Mouse (Mus musculus) midbrain, postnatal 0 days (tissue): ENCODE data around the gene Esyt1. TPM values are rescaled to one million over a fixed set of nuclear protein-coding genes. Genes with fewer than 3 reads are reported as not detected.
A peak's percentile ranks its signal among the peaks of the same experiment; 100 is the strongest.
"Not testable (repeated sequence)": the region's sequence is repeated elsewhere in the genome, so short reads cannot be mapped to it uniquely, and the experiment has no call there.

ENCODE experiments used
- ATAC-seq: fragments of 200-750 bp; cut with Nextera tagmentation; 2 replicates; pipeline ENCODE4 v1.8.0; 2017; ENCODE audit warnings: moderate number of reproducible peaks, mild to moderate bottlenecking, moderate TSS enrichment, moderate library complexity; ENCODE audit not compliant: low FRiP score
- DNase-seq: peaks from one replicate; pipeline ENCODE4 v3.0.0-alpha.2; 2015; ENCODE audit warnings: low spot score
- H3K27ac ChIP-seq: fragments of 300-500 bp; sonication (generic); 2 replicates; pipeline ENCODE4 v1.5.1; 2014; ENCODE audit warnings: low read depth, mild to moderate bottlenecking, low read length, mixed read lengths
- H3K27me3 ChIP-seq: fragments of 300-500 bp; sonication (generic); 2 replicates; pipeline ENCODE4 v1.6.1; 2014; ENCODE audit warnings: low read length, control low read depth, mixed read lengths; ENCODE audit not compliant: insufficient read depth
- H3K36me3 ChIP-seq: fragments of 300-500 bp; sonication (generic); 2 replicates; pipeline ENCODE4 v1.6.1; 2014; ENCODE audit warnings: low read length, control low read depth, mixed read lengths; ENCODE audit not compliant: insufficient read depth
- H3K4me1 ChIP-seq: fragments of 300-500 bp; sonication (generic); 2 replicates; pipeline ENCODE4 v1.6.1; 2014; ENCODE audit warnings: mild to moderate bottlenecking, control low read depth, antibody characterized with exemption, low read length, mixed read lengths; ENCODE audit not compliant: insufficient read depth
- H3K4me2 ChIP-seq: fragments of 300-500 bp; sonication (generic); 2 replicates; pipeline ENCODE4 v1.6.1; 2014; ENCODE audit warnings: low read depth, mild to moderate bottlenecking, low read length, mixed read lengths; ENCODE audit not compliant: poor library complexity, severe bottlenecking
- H3K4me3 ChIP-seq: fragments of 300-500 bp; sonication (generic); 2 replicates; pipeline ENCODE4 v1.5.1; 2014; ENCODE audit warnings: low read depth, mild to moderate bottlenecking, low read length, moderate library complexity
- H3K9ac ChIP-seq: fragments of 300-500 bp; sonication (generic); replicated peaks from 2 replicates; pipeline ENCODE4 v1.6.1; 2014; ENCODE audit warnings: mild to moderate bottlenecking, low read length, moderate library complexity, mixed read lengths; ENCODE audit not compliant: poor library complexity, severe bottlenecking
- H3K9me3 ChIP-seq: fragments of 300-500 bp; sonication (generic); 2 replicates; pipeline ENCODE4 v1.6.1; 2016; ENCODE audit warnings: low read length, control low read depth
- CTCF ChIP-seq: IDR thresholded peaks from 2 replicates; pipeline ENCODE4 v1.5.1; 2016; ENCODE audit warnings: antibody characterized with exemption, mild to moderate bottlenecking
- WGBS: fragments of 180-500 bp; shearing (Covaris S2); extraction: QIAGEN DNeasy Blood & Tissue Kit; methylation state at CpG from one replicate; pipeline ENCODE4 v1.1.7; 2014; 5-methylcytosine and 5-hydroxymethylcytosine counted together
- polyA plus RNA-seq: library from polyadenylated mRNA; unstranded; fragments of >200 nt; fragmentation: Nextera tagmentation; extraction: Ambion mirVana; gene quantifications from 2 replicates; pipeline ENCODE4 v1.2.1, GENCODE M21; 2015
- total RNA-seq: library from RNA; depleted of rRNA; stranded (reverse); fragments of >200 nt; gene quantifications from 2 replicates; pipeline ENCODE4 v1.2.3, GENCODE M21; 2014

The Esyt1 gene
- total and polyA plus RNA-seq, 2 experiments from 2014 or later: 7.3 to 16.6 TPM

DNA sequence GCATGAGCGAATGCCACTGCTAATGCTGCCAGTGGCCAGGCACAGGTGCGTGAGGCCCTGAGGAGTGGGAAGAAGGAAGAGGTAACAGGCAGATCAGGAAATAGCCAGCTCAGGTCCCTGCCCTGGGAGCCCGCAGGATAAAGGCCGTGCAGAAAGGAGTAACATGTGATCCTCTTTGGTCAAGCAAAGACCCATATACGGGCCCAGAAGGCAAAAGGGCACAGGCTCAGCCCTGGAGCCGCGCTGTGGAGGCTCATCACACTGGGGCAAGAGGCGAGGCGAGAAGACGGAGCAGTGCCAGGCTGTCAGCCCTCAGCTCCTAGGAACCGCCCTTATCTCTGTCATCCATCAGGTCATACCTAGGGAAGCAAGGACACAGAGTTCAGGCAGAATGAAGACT is 15.4 kb downstream of the Esyt1 start:
- 91% methylated on average over 11 of the region's 11 CpGs for WGBS
- H3K4me2 ChIP-seq: no peak overlapping the region
- H3K9ac ChIP-seq: no peak overlapping the region
- no peak overlapping the region for H3K27ac ChIP-seq
- TF ChIP-seq CTCF: no peak
- DNase-seq (no peak), ATAC-seq (no peak)
- peaks cover 12% of the 10 kb centered on the region for H3K36me3 ChIP-seq
- H3K27me3 ChIP-seq: no peaks in the 10 kb centered on the region
- H3K4me1 ChIP-seq: no peaks in the 10 kb centered on the region
- H3K4me3 ChIP-seq: no peak overlapping the region
- no peaks in the 10 kb centered on the region for H3K9me3 ChIP-seq

DNA sequence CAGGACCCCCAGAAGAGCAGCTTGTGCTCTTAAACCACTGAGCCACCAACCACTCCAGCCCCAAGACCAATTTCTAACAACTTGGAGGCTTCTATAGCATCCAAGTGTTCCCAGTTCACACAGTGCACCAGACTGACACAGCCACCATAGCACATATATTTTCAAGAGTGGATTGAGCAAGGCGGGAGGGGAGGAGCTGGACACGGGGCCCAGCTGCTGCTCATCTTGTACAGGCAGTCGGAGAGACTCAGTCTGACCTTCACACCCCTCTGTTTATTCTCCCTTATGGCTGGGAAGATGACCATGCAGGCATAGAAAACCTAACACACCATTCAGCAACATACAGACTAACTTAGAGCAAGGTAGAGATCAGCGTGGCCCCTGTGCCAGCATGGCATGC is 15.8 kb downstream of the Esyt1 start:
- Histone ChIP-seq H3K27me3 (no peaks in the 10 kb centered on the region), H3K27ac (no peak overlapping the region), H3K4me1 (no peaks in the 10 kb centered on the region), H3K4me2 (no peak overlapping the region), H3K36me3 (peaks cover 9% of the 10 kb centered on the region), H3K4me3 (no peak overlapping the region), H3K9ac (no peak overlapping the region), H3K9me3 (no peaks in the 10 kb centered on the region)
- no peak for TF ChIP-seq CTCF
- WGBS: 84% methylated on average over 4 of the region's 4 CpGs
- DNase-seq: no peak
- ATAC-seq: no peak

GRCm38 (mm10) chr10:128509203-128509602 is 16.5 kb downstream of the Esyt1 start:
- Histone ChIP-seq H3K36me3 (peaks cover 9% of the 10 kb centered on the region), H3K27ac (no peak overlapping the region), H3K4me1 (no peaks in the 10 kb centered on the region), H3K27me3 (no peaks in the 10 kb centered on the region), H3K4me2 (no peak overlapping the region), H3K9me3 (no peaks in the 10 kb centered on the region), H3K4me3 (no peak overlapping the region), H3K9ac (no peak overlapping the region)
- 88% methylated on average over 9 of the region's 9 CpGs for WGBS
- ATAC-seq (no peak), DNase-seq (no peak)
- TF ChIP-seq CTCF: no peak

- Histone ChIP-seq H3K4me1 (no peaks in the 10 kb centered on the region), H3K4me2 (no peak overlapping the region), H3K9ac (no peak overlapping the region), H3K4me3 (no peak overlapping the region), H3K36me3 (peaks cover 9% of the 10 kb centered on the region), H3K27ac (no peak overlapping the region), H3K9me3 (no peaks in the 10 kb centered on the region), H3K27me3 (no peaks in the 10 kb centered on the region)
- WGBS: 80% methylated on average over 9 of the region's 9 CpGs
- ATAC-seq (no peak), DNase-seq (no peak)
- TF ChIP-seq CTCF: no peak
Measured at GRCm38 (mm10) chr10:128508260-128508659, 17.4 kb downstream of the Esyt1 start.

- no peaks in the 10 kb centered on the region for H3K27me3 ChIP-seq
- WGBS: 97% methylated on average over 14 of the region's 14 CpGs
- H3K36me3 ChIP-seq: peaks cover 10% of the 10 kb centered on the region
- H3K9me3 ChIP-seq: no peaks in the 10 kb centered on the region
- no peak overlapping the region for H3K27ac ChIP-seq
- DNase-seq: no peak
- no peaks in the 10 kb centered on the region for H3K4me1 ChIP-seq
- no peak for ATAC-seq
- no peak overlapping the region for H3K4me2 ChIP-seq
- no peak overlapping the region for H3K9ac ChIP-seq
- TF ChIP-seq CTCF: peak; percentile 16; the same call in 1 of the 2 replicates
- no peak overlapping the region for H3K4me3 ChIP-seq
Measured at GRCm38 (mm10) chr10:128505974-128506373, 19.7 kb downstream of the Esyt1 start.

- DNase-seq, H3K4me1 ChIP-seq, H3K9me3 ChIP-seq, ATAC-seq, H3K27me3 ChIP-seq, H3K27ac ChIP-seq, H3K4me2 ChIP-seq, H3K4me3 ChIP-seq, H3K9ac ChIP-seq, H3K36me3 ChIP-seq: not testable (repeated sequence)
- WGBS: 73% methylated on average over 5 of the region's 5 CpGs
Measured at GRCm38 (mm10) chr10:128505371-128505667, 20.4 kb downstream of the Esyt1 start.
